Comparison of ENCODE assay signal across 25 mouse cellular contexts in genomic region chr9:31950506-31950905, GRCm38 (mm10). TPM values are rescaled to one million over a fixed set of nuclear protein-coding genes. Genes with fewer than 3 reads are reported as not detected.
A peak's percentile ranks its signal among the peaks of the same experiment; 100 is the strongest.
DNase-seq lines count a peak whose midpoint lies in the region; ATAC-seq lines count a peak whose summit lies in the region.
"Had no signal": no experiment of that assay in that cellular context is flagged by ENCODE, and none has a peak within 500 bp of the region (broad histone marks: within the 10 kb centered on the region; RNA-seq: fewer than 3 reads in every experiment).

No protein-coding gene starts in this region.

- no peak overlapping the region for H3K27ac ChIP-seq in embryonic facial prominence, embryonic 10.5 days (replicated peaks)
- H3K27ac ChIP-seq: embryonic facial prominence, embryonic 12.5 days; forebrain, embryonic 15.5 days; heart, embryonic 13.5 days; hindbrain, embryonic 12.5 days had no signal

- H3K4me1 ChIP-seq in embryonic facial prominence, embryonic 10.5 days, result no peaks in the 10 kb centered on the region
- H3K4me1 ChIP-seq: embryonic facial prominence, embryonic 12.5 days; forebrain, embryonic 15.5 days; heart, embryonic 13.5 days; hindbrain, embryonic 12.5 days had no signal

- intact Hi-C loops in left cerebral cortex, postnatal 4 days (cut with DNase I), result no loop called here

- H3K36me3 ChIP-seq in embryonic facial prominence, embryonic 10.5 days (replicated peaks), result no peaks in the 10 kb centered on the region
- H3K36me3 ChIP-seq: embryonic facial prominence, embryonic 12.5 days; forebrain, embryonic 15.5 days; heart, embryonic 13.5 days; hindbrain, embryonic 12.5 days had no signal

- H3K9me3 ChIP-seq in embryonic facial prominence, embryonic 10.5 days, result no peaks in the 10 kb centered on the region
- H3K9me3 ChIP-seq: embryonic facial prominence, embryonic 12.5 days; forebrain, embryonic 15.5 days; heart, embryonic 13.5 days; hindbrain, embryonic 12.5 days had no signal

- WGBS in embryonic facial prominence, embryonic 10.5 days, result 89% methylated on average over 5 of the region's 5 CpGs

- 0 out of 2 replicates have a peak, but pooled peaks have one; percentile 36 for ATAC-seq in common myeloid progenitor, adult 5-6 weeks (replicated peaks; ENCODE audit: low read depth, poor library complexity, severe bottlenecking)
- ATAC-seq: activated CD4-positive, CD25-positive, alpha-beta regulatory T cell, adult 4 months; CD4-positive, CD25-positive, alpha-beta regulatory T cell, adult 4 months; forebrain, embryonic 15.5 days; hindbrain, embryonic 16.5 days; inflammation-experienced regulatory T-cells, adult 6 months; intestine, postnatal 0 days had no signal

- no peaks in the 10 kb centered on the region for H3K27me3 ChIP-seq in embryonic facial prominence, embryonic 10.5 days (replicated peaks; ENCODE audit: low read depth, poor library complexity, severe bottlenecking)
- H3K27me3 ChIP-seq: embryonic facial prominence, embryonic 12.5 days; forebrain, embryonic 15.5 days; heart, embryonic 13.5 days; hindbrain, embryonic 12.5 days had no signal

- H3K4me3 ChIP-seq in embryonic facial prominence, embryonic 10.5 days, result no peak overlapping the region
- H3K4me3 ChIP-seq: embryonic facial prominence, embryonic 12.5 days; forebrain, embryonic 15.5 days; heart, embryonic 13.5 days; hindbrain, embryonic 12.5 days had no signal

- DNase-seq in A20 (ENCODE audit: low read depth, low spot score), result peak; percentile 8
- DNase-seq in ES-CJ7 (ENCODE audit: low read depth, low spot score), result peak; percentile 76
- no peak for DNase-seq in left cerebral cortex, postnatal 4 days
- no peak for DNase-seq in embryonic facial prominence, embryonic 10.5 days (ENCODE audit: low spot score)
- DNase-seq in frontal cortex, postnatal 25 days (ENCODE audit: low spot score in 2 of 2), result no peak
- DNase-seq: adrenal gland, adult 2 months; adrenal gland, postnatal 36 days; B cell, adult 2 months; cerebellum, adult 2 months; cerebellum, postnatal 10 days; embryo, embryonic 11 days; gastrocnemius, postnatal 14 days; heart, postnatal 4 days had no signal

RNA-seq across cellular contexts. Expression of gene Barx2, which starts 37.2 kb away (rescaled TPM):
- not detected in 2 replicates for total RNA-seq in common myeloid progenitor, adult 5-6 weeks (2017)
- 1 to 10 TPM; 4.3 to 4.5 TPM for total RNA-seq in left cerebral cortex, postnatal 4 days (2021)
- polyA plus RNA-seq in embryonic facial prominence, embryonic 10.5 days (2016; fragmentation: Nextera tagmentation; extraction: Ambion mirVana), result 0.60 and 0.72 TPM in 2 replicates
- total RNA-seq: adrenal gland, adult 2 months; adrenal gland, postnatal 36 days had no signal
- polyA plus RNA-seq: CD4-positive, CD25-positive, alpha-beta regulatory T cell, adult 4 months; forebrain, embryonic 11.5 days; heart, postnatal 0 days; inflammation-experienced regulatory T-cells, adult 6 months; intestine, postnatal 0 days had no signal

Comparison
In these comparisons a context has a peak if more than half of its experiments do, and no peak if none do; other contexts are left out.
1. DNase-seq: peak in A20 (single experiment) and ES-CJ7 (single experiment); none in left cerebral cortex, postnatal 4 days (single experiment), embryonic facial prominence, embryonic 10.5 days (single experiment) and frontal cortex, postnatal 25 days (0 of 2).